Mouse (Mus musculus) kidney, embryonic 16.5 days (tissue): ENCODE measurements at regions not wholly inside any gene's neighbourhood (a gene's known extent, or its start where the extent isn't known, plus 50 kb on each side); places are given as distances from the start of the nearest gene placed in this dataset.

Experiments used
- ATAC-seq: fragments of 200-750 bp; cut with Nextera tagmentation; 2 replicates; pipeline ENCODE4 v1.8.0; 2017; ENCODE audit warnings: moderate TSS enrichment; ENCODE audit not compliant: low FRiP score, low TSS enrichment
- H3K27ac ChIP-seq: fragments of 300-500 bp; sonication (generic); 2 replicates; pipeline ENCODE4 v1.5.1; 2014; ENCODE audit warnings: low read length
- H3K27me3 ChIP-seq: fragments of 300-500 bp; sonication (generic); 2 replicates; pipeline ENCODE4 v1.6.1; 2014; ENCODE audit warnings: low read length, control low read depth, mixed read lengths; ENCODE audit not compliant: insufficient read depth
- H3K36me3 ChIP-seq: fragments of 300-500 bp; sonication (generic); 2 replicates; pipeline ENCODE4 v1.6.1; 2014; ENCODE audit warnings: low read length, control low read depth, mixed read lengths; ENCODE audit not compliant: insufficient read depth
- H3K4me1 ChIP-seq: fragments of 300-500 bp; sonication (generic); 2 replicates; pipeline ENCODE4 v1.6.1; 2014; ENCODE audit warnings: low read length, control low read depth, mixed read lengths; ENCODE audit not compliant: insufficient read depth
- H3K4me2 ChIP-seq: fragments of 300-500 bp; sonication (generic); replicated peaks from 2 replicates; pipeline ENCODE4 v1.6.1; 2014; ENCODE audit warnings: low read depth, low read length
- H3K4me3 ChIP-seq: fragments of 300-500 bp; sonication (generic); 2 replicates; pipeline ENCODE4 v1.5.1; 2014; ENCODE audit warnings: mild to moderate bottlenecking, low read length
- H3K9ac ChIP-seq: fragments of 300-500 bp; sonication (generic); replicated peaks from 2 replicates; pipeline ENCODE4 v1.6.1; 2014; ENCODE audit warnings: low read length
- H3K9me3 ChIP-seq: fragments of 300-500 bp; sonication (generic); 2 replicates; pipeline ENCODE4 v1.6.1; 2016; ENCODE audit warnings: low read length, control low read depth
- WGBS: fragments of 180-500 bp; shearing (Covaris S2); extraction: QIAGEN DNeasy Blood & Tissue Kit; methylation state at CpG from one replicate; pipeline ENCODE4 v1.1.7; 2014; 5-methylcytosine and 5-hydroxymethylcytosine counted together

DNA sequence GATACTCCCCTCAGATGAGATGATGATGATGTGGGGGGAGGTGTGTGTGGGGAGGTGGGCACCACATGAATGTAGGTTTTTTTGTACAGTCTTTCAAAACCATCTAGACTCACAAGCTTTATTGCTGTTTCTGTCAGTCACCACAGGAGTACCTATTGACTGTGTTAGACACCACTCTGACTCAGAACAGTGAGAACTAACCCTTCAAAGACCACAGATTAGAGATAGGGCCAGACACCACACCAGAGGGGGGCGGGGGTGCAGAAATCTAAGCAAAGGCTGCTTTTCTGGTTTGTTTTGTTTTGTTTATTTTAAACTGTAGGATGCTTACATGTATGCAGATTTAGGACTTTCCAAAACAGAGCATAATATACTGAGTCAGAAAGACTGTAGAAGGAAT, 1594.0 kb downstream of the 4930444P10Rik start:
- no peak overlapping the region for H3K9ac ChIP-seq
- H3K9me3 ChIP-seq, result no peaks in the 10 kb centered on the region
- H3K27ac ChIP-seq, result no peak overlapping the region
- 86% methylated on average over 1 of the region's 1 CpGs for WGBS
- no peak overlapping the region for H3K4me3 ChIP-seq
- no peaks in the 10 kb centered on the region for H3K36me3 ChIP-seq
- ATAC-seq, result no peak
- H3K4me2 ChIP-seq, result no peak overlapping the region
- H3K27me3 ChIP-seq, result peaks cover 7% of the 10 kb centered on the region; the same call in 1 of the 2 replicates
- peaks cover under 1% of the 10 kb centered on the region; the same call in 1 of the 2 replicates for H3K4me1 ChIP-seq

DNA sequence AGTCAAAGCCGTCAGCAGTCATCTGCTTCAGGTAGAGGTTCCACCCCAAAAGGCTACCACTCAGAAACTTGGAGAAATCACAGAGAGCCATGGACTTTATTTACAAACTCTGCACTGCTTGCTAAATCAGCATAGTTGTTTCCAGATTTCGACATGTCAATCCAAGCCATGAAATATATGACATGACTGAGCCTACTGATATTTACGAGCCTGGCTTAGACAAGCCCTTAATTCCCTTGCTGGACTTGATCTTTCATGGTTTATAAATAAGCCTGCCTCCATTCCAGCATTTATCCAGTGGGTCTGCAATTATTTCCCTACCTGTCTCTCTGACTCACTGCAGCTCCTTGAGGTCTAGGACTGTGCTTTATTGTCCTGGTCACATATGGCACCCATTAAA, 1603.1 kb downstream of the 4930444P10Rik start:
- no peaks in the 10 kb centered on the region for H3K27me3 ChIP-seq
- no peaks in the 10 kb centered on the region for H3K4me1 ChIP-seq
- 86% methylated on average over 3 of the region's 3 CpGs for WGBS
- H3K36me3 ChIP-seq, result no peaks in the 10 kb centered on the region
- H3K4me2 ChIP-seq, result no peak overlapping the region
- H3K9me3 ChIP-seq, result no peaks in the 10 kb centered on the region
- no peak overlapping the region for H3K9ac ChIP-seq
- no peak overlapping the region for H3K27ac ChIP-seq
- H3K4me3 ChIP-seq, result no peak overlapping the region
- no peak for ATAC-seq

DNA sequence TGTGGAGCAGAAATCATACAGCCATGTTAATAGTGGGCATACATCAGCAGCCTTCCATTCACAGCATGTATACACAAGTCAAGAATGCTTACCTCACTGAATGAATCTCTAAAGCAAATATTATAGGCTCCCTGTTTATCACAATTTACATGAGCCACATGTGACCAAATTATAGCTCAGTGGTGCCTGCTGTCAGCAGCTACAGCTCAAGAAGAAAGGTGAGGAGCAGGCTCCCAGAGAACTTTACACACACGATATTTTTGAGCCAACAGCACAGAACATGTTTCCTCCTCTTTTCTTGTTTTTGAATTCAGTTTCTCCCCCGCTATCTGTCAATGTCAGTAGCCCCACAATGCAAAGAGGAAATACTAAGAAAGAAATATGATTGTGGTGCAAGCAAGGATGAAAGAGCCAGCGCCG, 1605.4 kb downstream of the 4930444P10Rik start:
- WGBS, result 11% methylated on average over 4 of the region's 4 CpGs

DNA sequence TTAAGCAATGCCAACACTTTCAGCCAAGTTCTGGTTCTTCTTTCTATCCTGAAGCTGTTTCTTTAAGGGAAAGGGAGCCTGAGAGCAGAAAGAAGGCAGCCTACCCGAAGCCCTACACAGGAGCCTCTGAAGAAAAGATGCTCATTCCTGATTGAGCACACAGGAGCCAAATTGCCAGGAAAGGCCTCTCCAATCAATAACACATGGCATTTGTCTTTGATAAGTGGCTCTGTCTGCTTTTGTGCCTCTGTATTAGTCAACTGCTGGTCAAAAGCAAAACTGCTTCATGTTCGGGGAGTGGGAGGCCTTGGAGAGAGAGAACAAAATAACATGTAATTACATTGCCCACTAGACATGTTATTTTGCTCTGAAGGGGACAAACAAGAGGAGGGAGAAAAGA, 1607.4 kb downstream of the 4930444P10Rik start:
- H3K27ac ChIP-seq, result no peak overlapping the region
- no peaks in the 10 kb centered on the region for H3K36me3 ChIP-seq
- no peaks in the 10 kb centered on the region for H3K4me1 ChIP-seq
- whole genome bisulfite sequencing, result 54% methylated on average over 2 of the region's 2 CpGs
- no peak overlapping the region for H3K4me2 ChIP-seq
- no peaks in the 10 kb centered on the region for H3K9me3 ChIP-seq
- H3K9ac ChIP-seq, result no peak overlapping the region
- no peak overlapping the region for H3K4me3 ChIP-seq
- H3K27me3 ChIP-seq, result no peaks in the 10 kb centered on the region
- no peak for ATAC-seq

More for the DNA sequence above, 1605.4 kb downstream of the 4930444P10Rik start:
- Histone ChIP-seq H3K9me3 (no peaks in the 10 kb centered on the region), H3K36me3 (no peaks in the 10 kb centered on the region), H3K4me3 (no peak overlapping the region), H3K27ac (no peak overlapping the region), H3K9ac (no peak overlapping the region), H3K4me2 (no peak overlapping the region), H3K4me1 (no peaks in the 10 kb centered on the region), H3K27me3 (no peaks in the 10 kb centered on the region)
- ATAC-seq, result no peak

DNA sequence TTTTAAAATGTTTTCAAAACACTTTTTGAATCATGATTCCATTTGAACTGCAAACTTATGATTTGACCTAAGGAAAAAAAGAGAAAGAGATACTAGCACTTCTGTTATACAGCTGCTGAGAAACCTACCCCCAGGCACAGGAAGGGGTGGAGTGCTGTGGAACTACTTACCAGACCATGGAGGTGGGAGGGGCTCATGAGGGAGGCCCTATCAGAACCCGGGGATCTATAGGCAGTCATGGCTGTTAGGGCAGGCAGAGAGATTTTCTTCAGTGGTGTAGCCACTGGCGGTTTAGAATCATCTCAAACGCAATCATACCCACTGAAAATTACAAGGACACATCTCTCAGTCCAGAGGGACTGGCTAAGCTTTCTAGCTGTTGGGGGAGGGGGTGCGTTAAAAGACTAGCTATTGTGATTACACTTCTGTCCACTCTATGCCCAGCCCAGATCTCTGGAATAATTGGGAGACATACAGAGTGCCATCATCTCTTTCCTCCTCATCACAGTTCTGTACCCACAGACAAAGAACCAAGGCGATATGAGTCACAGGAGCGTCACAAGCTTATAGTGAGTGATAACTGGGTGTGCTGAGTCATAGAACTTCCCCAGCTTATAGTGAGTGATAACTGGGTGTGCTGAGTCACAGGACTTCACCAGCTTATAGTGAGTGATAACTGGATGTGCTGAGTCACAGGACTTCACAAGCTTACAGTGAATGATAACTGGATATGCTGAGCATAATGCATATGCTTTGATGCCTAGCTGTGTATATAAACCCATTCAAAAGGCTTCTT, 1608.8 kb downstream of the 4930444P10Rik start:
- H3K4me2 ChIP-seq, result no peak overlapping the region
- H3K36me3 ChIP-seq, result no peaks in the 10 kb centered on the region
- 88% methylated on average over 6 of the region's 6 CpGs for WGBS
- no peak overlapping the region for H3K27ac ChIP-seq
- H3K9ac ChIP-seq, result no peak overlapping the region
- ATAC-seq, result no peak
- no peaks in the 10 kb centered on the region for H3K4me1 ChIP-seq
- no peaks in the 10 kb centered on the region for H3K27me3 ChIP-seq
- no peak overlapping the region for H3K4me3 ChIP-seq
- H3K9me3 ChIP-seq, result no peaks in the 10 kb centered on the region

DNA sequence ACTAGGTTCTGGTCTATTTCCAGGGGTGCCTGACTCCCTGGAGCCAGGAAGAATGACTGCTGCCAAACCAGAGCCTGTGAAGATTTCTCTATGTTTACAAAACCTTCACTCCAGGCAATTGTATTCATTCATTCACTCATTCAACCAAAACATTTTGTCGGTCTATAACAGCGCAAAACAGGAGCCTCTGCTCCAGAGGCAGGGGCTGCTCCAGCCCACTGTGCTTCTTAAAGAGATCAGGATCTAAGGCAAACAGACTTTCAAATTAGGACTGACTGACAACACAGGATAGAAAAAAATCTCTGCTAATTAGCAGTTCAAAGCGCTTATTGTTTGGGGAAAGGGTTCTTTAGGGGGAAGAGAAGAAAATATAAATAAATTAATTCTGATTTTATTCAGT, 1620.8 kb downstream of the 4930444P10Rik start:
- no peak overlapping the region for H3K9ac ChIP-seq
- no peaks in the 10 kb centered on the region for H3K4me1 ChIP-seq
- no peak overlapping the region for H3K4me3 ChIP-seq
- H3K27ac ChIP-seq, result no peak overlapping the region
- H3K36me3 ChIP-seq, result no peaks in the 10 kb centered on the region
- no peaks in the 10 kb centered on the region for H3K9me3 ChIP-seq
- no peak overlapping the region for H3K4me2 ChIP-seq
- H3K27me3 ChIP-seq, result no peaks in the 10 kb centered on the region
- WGBS, result 53% methylated on average over 3 of the region's 3 CpGs
- no peak for ATAC-seq

DNA sequence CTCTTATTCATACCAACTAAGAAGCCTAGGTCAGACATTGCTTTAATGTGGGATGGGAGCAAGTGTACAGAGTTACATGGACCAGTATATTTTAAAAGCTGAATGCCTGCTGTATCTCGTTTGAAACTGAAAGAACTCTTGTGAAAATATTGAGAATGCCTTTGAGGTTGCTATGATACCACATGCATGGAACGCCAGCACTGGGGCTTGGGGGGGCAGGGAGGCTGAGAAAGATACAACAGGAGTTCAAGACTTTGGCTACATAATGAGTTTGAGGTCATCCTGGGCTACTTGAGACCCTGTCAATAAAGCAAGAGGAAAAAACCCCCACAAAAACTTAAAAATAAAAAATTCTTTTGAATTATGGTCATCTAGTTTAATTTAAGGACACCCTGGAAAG, 1621.6 kb downstream of the 4930444P10Rik start:
- ATAC-seq, result no peak
- Histone ChIP-seq H3K9ac (no peak overlapping the region), H3K36me3 (no peaks in the 10 kb centered on the region), H3K4me1 (no peaks in the 10 kb centered on the region), H3K4me3 (no peak overlapping the region), H3K4me2 (no peak overlapping the region), H3K9me3 (no peaks in the 10 kb centered on the region), H3K27ac (no peak overlapping the region), H3K27me3 (no peaks in the 10 kb centered on the region)
- WGBS, result 41% methylated on average over 2 of the region's 2 CpGs

DNA sequence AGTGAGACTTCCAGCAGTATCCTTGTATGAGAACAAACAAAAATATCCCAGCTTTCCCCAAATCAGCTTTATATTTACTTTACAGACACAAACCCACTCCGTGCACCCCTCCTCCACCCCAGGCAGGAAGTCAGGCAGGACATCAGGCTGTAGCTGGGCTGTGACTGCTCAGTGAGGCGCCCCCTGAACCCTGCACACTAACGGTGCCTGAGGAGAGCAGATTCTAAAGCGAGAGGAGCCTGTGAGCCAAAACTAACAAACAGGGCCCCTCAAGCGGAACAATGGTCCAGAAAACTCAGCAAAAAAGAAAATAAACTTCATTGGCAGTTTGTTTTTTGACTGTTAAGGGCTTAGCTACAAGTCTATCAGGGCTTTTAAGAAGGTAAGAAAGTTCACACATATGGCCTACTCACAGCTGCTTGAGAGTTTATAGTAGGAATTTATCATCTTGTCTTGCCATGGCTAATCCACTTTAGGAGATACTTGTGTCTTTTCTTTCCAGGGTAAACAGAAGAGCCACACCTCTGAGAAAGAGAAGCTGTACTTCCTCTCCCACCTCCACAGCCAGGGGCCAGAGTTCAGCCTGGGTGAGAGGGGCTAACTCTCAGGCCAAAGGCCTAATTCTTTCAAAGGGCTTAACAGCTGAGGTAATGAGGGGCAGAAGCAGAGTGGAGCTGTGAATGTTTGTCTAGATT, 1628.2 kb downstream of the 4930444P10Rik start:
- Histone ChIP-seq H3K4me2 (0 out of 2 replicates have a peak overlapping the region, but pooled peaks have one; percentile 8), H3K27ac (peak overlapping the region; percentile 77), H3K4me1 (peaks cover 16% of the 10 kb centered on the region), H3K4me3 (no peak overlapping the region), H3K9me3 (no peaks in the 10 kb centered on the region), H3K36me3 (no peaks in the 10 kb centered on the region), H3K27me3 (no peaks in the 10 kb centered on the region), H3K9ac (no peak overlapping the region)
- WGBS, result 3% methylated on average over 5 of the region's 5 CpGs
- ATAC-seq, result peak; percentile 96

DNA sequence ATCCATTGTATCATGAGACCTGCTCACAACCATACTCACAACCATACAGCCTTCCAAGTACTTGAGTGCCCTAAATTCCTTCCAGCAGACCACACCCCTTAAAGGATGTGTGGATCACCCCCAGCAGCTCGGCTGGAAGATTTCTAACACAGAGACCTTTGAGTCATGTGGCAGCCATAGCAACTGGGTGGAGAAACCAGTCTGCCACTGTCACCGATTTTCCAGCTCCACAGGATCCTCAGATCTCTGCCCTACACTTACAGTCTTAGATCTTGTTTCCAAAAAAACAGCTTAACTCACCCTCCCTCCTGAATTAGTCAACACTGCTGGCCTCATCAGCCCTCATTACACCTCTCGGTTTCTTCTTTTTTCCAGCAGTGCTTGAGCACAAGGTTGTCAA, 1630.6 kb downstream of the 4930444P10Rik start:
- no peak for ATAC-seq
- no peaks in the 10 kb centered on the region for H3K27me3 ChIP-seq
- H3K9me3 ChIP-seq, result no peaks in the 10 kb centered on the region
- H3K4me1 ChIP-seq, result peaks cover 16% of the 10 kb centered on the region
- no peak overlapping the region; the same call in 1 of the 2 replicates for H3K27ac ChIP-seq
- no peak overlapping the region for H3K4me3 ChIP-seq
- H3K36me3 ChIP-seq, result no peaks in the 10 kb centered on the region
- WGBS, result 30% methylated on average over 3 of the region's 3 CpGs
- no peak overlapping the region for H3K4me2 ChIP-seq
- no peak overlapping the region for H3K9ac ChIP-seq

DNA sequence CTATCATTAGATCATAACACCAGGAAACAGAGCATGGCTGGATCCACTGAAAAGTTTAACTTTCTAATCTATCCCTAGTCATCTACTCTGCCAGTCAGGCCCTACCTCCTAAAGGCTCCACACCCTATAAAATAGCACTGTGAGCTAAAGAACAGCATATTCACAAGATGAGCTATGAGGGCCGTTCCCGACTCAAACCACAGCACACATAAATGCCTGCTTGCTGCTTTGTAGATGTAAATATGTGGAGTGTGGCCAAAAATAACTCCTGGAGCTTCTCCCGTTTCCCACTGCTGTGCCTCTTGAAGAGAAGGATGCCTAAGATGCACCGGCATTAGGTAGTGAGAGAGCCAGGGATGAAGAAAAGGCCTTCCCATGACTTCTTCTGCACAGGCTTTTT, 1632.3 kb downstream of the 4930444P10Rik start:
- 44% methylated on average over 4 of the region's 4 CpGs for WGBS
- Histone ChIP-seq H3K9ac (no peak overlapping the region), H3K9me3 (no peaks in the 10 kb centered on the region), H3K4me2 (no peak overlapping the region), H3K36me3 (no peaks in the 10 kb centered on the region), H3K27me3 (no peaks in the 10 kb centered on the region), H3K4me3 (no peak overlapping the region), H3K27ac (no peak overlapping the region), H3K4me1 (peaks cover 16% of the 10 kb centered on the region)
- ATAC-seq, result no peak
